Mouse (Mus musculus) frontal cortex, adult (tissue): ENCODE data around the gene Ttc33.

Experiments
- ATAC-seq: cut with Nextera tagmentation; 2 replicates; pipeline ENCODE4 v1.9.2; 2017; ENCODE audit warnings: mild to moderate bottlenecking, moderate library complexity, mixed read lengths; ENCODE audit not compliant: low TSS enrichment

The Ttc33 gene

DNA sequence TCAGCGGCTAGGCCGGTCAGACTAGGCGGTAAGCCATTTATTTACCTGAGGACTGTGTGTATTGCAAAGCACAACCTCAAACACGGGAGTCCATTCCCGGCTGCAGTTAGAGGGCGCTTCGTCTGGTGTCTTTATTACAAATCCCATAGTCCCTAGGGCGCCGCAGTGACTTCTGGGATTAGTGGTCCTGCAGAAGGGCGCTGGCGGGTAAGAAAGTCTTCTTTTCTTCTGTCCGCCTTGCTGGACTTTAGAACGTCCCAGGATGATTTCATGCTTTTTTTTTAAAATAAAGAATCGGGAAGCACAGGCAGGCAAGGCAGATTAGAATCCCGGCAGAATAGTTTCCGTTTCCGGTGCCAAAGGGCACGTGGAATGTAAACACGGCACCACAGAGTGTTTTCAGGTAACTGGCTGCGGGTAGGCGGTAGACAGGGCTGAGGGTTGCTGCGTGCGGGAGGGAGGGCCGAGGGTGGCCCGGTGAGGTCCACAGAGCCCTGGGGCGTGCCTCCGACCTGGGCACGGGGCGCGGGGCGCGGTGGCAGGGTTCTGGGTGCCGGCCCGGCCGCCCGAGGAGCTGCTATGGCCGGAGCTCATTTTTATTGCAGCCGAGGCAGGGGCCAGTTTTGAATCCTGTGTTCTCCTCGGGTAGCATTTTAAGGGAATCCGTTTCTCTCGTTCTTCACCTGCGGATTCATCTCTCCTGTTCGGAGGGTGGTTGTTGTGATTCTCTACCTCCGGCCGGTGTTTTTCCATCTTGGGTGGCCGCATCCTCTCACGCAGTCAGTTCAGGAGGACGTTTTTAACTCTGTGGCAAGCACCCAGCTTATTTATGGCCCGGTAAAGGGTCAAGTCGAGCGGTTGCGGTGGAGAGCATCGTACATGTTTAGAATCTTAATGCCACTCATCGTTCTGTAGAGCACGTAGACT is at the start of gene Ttc33:
TSS of gene Ttc33 (plus strand) at position 160 of the 927 bp plus-strand sequence.
- peak; percentile 85 for ATAC-seq

- no peak for ATAC-seq
These were observed 47.1 kb upstream of the Ttc33 start for GRCm38 (mm10) chr15:5138021-5138856.

DNA sequence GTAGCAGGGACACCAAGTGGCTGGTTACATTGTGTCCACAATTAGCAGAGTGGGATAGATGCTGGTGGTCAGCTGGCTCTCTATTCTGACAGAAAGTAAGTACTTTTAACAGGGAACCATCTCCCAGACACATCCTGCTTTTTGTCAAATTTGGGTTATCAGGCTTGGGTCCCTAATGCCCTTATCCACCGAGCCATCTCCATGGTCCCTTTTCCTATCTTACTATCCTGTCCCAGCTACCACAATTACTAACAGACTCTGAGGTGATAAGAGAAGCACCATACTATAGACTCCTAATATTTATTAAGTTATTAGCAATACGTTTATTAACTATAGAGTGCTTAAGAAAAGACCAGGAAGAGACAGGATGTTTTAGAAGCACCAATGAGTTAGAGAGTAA is 46.0 kb upstream of the Ttc33 start:
- ATAC-seq, result no peak

- no peak for ATAC-seq
These were observed 45.5 kb upstream of the Ttc33 start for GRCm38 (mm10) chr15:5139863-5140262.

DNA sequence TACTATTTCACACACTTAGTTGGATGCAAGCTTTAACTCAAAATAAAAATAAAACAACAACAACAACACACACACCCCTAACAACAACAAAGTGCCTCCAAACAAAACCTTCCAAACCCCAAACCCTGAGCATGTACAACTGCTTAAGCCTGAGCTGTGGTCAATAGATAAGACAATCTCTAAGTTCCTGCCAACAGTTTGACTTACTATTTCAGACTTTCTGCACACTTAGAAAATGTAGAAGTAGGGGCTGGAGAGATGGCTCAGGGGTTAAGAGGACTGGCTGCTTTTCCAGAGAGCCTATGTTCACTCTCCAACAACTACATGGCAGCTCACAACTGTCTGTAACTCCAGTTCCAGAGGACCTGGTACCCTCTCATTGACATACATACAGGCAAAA is 45.0 kb upstream of the Ttc33 start:
- no peak for ATAC-seq

DNA sequence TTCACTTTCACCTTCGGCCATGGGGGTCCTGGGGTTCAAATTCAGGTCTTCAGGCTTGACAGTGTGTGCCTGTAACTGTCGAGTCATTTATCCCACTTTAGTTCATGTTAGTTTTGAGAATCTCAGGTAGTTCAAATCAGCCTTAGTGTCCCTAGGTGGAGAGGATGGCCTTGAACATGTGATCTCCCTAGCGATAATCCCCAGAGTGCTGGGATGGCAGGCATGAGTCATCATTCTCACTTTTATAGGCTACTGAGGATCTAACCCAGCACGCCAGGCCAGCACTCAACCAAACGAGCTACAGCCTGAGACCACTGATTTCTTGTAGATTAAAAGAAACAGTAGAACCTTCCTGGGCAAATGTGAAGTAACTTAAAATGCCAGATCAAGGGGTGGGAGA is 43.3 kb upstream of the Ttc33 start:
- no peak for ATAC-seq

DNA sequence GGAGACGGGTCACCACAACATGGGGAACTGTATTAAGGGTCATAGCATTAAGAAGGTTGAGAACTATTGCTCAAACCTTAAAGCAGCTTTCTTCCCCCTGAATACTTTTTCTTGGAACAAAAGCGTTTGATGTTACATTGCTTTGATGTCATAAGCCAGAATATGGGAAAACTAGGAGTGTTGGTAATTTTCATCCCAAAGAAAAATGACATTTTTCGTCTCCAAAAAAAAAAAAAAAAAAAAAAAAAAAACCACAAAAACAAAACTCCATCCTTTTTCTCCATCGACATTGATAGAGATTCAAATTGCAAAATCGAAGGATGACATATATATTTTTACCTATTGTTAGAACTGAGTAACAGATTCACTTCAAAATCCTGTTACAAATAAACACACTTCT is 42.6 kb upstream of the Ttc33 start:
- no peak for ATAC-seq

DNA sequence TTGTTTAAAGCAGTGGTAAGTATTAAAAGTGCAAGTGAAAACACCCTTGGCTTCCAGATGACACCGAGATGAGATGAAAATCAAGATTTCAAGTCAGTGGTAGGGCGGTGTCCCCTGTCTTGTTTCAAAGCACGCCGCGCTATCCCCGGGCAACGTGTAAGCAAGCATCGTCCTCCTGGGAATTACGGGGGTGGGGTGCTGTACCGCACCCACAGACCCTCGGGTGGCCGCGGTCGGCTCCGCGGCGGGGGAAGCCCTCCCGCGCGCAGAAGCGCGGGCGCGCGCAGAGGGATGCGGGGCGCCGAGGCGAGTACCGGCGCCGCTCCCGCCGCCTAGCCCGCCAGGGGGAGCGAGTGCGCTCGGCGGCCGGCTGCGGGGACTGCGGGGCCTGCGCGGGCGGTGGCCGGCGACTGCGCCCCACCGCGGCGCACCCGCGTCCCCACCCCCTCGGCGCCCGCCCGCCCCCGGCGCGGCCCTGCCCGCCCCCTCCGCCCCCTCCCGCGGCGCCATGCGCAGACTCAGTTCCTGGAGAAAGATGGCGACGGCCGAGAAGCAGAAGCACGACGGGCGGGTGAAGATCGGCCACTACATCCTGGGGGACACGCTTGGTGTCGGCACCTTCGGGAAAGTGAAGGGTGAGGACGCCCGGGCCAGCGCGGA is 41.8 kb upstream of the Ttc33 start, which contains the start of gene Prkaa1:
TSS of gene Prkaa1 (plus strand) at position 501 of the 660 bp plus-strand sequence.
- peak; percentile 85 for ATAC-seq

DNA sequence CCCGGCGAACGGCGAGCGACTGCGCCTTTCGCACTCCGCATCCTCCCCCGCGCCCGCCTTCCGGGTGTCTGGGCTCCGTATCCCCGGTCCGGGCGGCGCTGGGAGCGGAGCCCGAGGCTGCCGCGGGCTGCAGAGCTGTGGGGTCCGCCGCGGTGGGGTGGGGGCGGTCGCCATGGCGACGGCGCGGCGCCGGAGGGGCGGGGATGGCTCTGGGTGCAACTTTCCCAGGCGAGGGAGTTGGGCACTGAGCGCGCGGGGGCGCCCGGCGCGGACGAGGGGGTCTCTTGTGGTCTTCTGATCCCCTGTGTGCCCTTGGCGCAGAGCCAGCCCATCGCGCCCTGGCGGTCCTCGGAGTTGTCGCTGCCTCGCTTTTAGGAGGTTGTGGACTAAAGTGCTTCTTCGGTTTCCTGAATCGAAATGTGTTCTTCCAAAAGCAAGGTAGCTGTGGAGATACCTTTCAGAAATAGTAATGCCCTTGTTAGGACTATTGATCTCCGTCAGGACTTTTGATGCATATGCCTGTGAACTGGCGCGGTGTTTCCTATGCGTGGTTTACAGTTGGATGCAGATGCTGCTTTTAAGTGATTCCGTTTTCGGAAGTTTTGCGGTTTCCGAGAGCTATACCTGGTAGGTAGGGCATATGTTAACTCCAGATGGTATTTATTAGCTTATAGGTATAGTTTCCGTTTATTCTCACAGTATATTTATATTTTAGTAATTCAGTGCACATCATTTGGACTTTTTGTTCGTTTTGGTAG is 41.1 kb upstream of the Ttc33 start:
- ATAC-seq, result peak; percentile 70

DNA sequence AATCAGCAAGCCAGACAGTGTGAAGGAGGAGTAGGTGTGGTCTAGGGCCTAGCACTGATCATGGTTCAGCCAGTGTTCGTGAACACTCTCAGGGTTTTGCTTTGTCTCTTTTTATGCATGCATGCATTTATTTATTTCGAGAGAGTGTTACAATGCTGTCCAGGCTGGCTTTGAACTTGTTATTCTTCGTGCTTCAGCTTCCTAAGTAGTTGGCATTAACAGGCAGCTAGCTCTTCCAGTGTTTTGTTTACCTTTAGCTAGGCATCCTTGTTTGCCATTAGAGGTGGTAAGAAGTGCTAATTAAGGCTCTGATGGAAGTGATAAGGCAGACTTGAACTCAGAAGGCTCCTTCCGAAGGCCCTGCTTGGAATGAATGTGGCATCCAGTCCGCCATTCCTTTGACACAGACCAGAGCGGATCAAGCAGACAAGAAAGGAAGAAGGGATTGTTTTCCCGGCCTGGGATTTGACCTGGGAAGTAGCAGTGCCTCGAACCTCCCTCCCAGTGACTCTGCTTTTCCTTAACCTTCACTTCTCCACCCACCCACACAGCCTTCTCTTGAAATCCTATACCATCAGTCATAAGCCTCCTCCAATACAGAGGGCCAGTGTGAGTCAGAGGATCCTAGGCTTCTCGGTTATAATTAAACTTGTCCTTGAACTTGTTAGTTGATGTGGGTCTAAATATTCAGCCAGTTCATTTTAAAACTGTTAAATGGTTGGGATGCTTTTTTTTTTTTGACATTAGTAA is 40.0 kb upstream of the Ttc33 start:
- ATAC-seq, result no peak

GRCm38 (mm10) chr15:5149187-5149586 is 36.1 kb upstream of the Ttc33 start:
- ATAC-seq, result no peak

DNA sequence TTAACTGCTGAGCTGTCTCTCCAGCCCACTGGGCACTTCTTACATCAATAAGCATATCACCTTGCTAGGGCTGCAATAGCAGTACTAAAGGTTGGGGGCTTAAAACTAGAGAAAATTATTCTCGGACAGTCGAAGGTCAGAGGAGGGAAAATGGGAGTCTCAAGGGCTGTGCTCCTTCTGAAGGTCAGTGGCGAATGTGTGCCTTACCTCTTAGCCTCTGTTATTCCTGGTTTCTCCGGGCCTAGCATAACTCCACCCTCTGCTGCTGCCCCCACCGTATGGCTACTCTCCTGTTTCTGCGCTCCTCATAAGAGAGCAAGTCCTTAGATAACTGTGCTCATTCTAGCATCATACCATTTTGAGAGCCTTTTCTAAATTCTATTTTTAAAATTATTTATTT is 33.2 kb upstream of the Ttc33 start:
- ATAC-seq, result no peak

- ATAC-seq, result no peak
These were observed 30.7 kb upstream of the Ttc33 start for GRCm38 (mm10) chr15:5154621-5155020.

DNA sequence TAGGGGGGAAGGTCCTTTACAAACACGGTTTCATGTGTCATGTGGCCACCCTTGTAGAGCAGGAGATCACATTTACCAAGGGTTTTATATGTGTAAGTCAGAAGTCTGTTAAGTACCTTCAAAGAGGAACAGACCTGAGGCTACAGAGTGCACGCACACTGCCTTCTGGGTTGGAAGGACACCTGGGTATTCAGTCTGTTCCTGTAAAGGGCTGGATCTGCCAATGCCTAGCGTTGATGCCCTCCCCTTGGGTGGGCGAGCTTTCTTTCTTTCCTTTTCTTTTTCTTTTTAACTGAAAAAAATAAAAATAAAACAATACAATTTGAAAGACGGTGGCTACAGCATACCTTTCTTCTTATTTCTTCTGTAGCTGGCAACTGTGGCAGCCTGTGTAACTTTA is 30.2 kb upstream of the Ttc33 start:
- ATAC-seq, result no peak

GRCm38 (mm10) chr15:5156355-5156754 is 29.0 kb upstream of the Ttc33 start:
- no peak for ATAC-seq

DNA sequence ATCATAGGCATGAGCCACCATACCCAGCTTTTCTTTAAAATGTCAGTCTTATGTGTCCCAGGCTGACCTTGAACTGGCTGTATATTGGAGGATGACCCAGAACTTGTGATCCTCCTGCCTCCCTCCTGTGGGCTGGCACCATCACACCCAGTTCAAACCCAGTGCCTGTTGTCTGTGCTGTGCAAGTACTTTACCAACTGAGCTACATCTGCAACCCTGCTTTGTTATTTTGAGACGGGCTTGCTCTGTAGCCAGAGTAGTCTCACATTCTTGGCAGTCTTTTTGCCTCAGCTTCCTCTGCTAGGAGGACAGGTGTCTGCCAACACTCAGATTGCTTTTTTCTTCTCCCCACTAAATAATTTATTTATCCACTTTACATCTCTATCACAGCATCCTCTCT is 27.9 kb upstream of the Ttc33 start:
- peak; percentile 78 for ATAC-seq

DNA sequence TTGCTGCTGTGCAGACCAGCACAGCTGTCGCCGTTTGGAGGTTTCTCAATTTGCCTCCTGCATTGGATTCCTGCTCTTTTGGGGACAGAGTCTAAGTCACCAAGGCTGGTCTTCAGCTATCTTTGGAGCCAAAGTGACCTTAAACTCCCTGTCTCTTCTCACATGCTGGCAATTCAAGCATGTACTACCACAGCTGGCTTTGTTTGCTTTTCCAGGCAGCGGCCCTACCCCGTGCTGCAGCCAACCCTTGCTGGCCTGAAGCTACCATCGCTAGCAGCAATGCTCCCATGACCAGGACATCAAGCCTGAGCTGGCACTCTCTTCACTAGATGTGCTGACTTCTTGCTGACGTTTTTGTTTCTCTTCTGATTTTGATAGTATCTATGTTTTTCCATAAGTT is 26.5 kb upstream of the Ttc33 start:
- ATAC-seq, result peak; percentile 40

DNA sequence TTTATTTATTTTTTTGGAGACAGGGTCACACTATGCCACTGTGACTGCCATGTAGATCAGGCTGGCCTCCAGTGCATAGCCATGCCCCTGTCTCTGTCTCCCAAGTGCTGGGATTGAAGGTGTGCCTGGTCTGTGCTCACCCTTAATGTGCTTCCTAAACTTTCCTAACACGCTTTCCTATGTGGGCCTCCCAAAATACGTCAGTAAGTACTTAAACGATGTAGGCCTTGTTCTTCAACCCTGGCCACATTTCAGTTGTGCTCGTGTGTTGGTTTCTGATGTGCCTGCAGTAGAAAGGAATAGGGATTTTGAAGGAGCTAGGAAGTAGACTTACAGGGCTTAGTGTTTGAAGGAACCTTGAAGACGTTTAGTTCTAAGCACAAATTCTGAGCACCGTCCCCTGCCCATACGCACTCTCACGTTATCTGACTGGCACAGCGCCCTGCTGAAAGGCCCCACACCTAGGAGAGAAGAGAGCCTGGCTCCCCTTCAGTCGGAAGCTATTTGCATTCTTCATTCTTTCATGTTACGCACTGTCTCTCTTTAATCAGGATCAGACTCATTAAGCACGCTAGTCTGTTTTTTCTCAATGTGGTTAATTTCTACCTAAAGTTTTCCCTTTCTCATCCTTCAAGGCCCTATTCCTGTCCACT is 20.1 kb upstream of the Ttc33 start:
- no peak for ATAC-seq

DNA sequence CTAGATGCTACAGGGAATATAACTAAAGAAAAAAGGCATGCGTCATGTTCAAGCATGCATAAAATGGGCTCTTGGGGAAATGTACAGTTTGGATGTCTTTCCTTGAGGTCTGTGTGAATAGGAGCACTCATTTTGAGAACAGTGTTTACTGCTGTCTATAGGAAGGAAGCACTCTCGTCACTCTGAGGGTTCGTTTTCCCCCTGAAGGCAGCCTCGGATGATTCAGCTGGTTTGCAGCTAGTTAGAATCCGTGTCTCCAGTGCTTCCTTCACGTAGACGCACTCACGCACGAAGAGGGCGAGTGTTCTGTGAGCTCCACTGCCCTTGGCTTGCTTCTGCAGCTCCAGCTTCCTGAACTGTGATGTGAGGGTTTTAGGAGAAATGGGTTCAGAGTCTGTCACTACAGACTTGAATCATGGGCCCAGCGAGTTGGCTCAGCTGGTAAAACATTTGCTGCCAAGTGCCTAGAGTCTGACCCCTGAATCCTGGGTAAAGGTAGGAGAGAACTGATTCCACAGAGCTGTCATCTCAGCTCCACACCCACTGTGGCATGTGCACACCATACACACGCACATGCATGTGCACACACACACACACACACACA is 12.0 kb upstream of the Ttc33 start:
- ATAC-seq, result no peak
